In genomic region chr5:110835959-110836358, GRCm38 (mm10) we compare ENCODE assay signal across 8 mouse cellular contexts. TPM values are rescaled to one million over a fixed set of nuclear protein-coding genes. Genes with fewer than 3 reads are reported as not detected.
DNase-seq lines count a peak whose midpoint lies in the region; ATAC-seq and TF ChIP-seq lines count a peak whose summit lies in the region.

No protein-coding gene starts in this region.

- no peak overlapping the region for H3K4me2 ChIP-seq in forebrain, postnatal 0 days (ENCODE audit: low read depth)
- H3K4me2 ChIP-seq in forebrain, embryonic 12.5 days = no peak overlapping the region

- 30% methylated on average over 3 of the region's 3 CpGs for WGBS in forebrain, postnatal 0 days
- 40% methylated on average over 3 of the region's 3 CpGs for WGBS in forebrain, embryonic 12.5 days

- H3K9me3 ChIP-seq in forebrain, postnatal 0 days (ENCODE audit: low read length) = no peaks in the 10 kb centered on the region
- no peaks in the 10 kb centered on the region for H3K9me3 ChIP-seq in forebrain, embryonic 12.5 days
- H3K9me3 ChIP-seq in ES-Bruce4 (replicated peaks; ENCODE audit: control insufficient read depth, insufficient read depth, low read length, poor library complexity, severe bottlenecking) = no peaks in the 10 kb centered on the region
- no peaks in the 10 kb centered on the region for H3K9me3 ChIP-seq in megakaryocyte, embryonic 14.5 days

- H3K9ac ChIP-seq in forebrain, postnatal 0 days = no peak overlapping the region
- H3K9ac ChIP-seq in forebrain, embryonic 12.5 days = no peak overlapping the region
- no peak overlapping the region for H3K9ac ChIP-seq in ES-Bruce4 (ENCODE audit: low read depth, poor library complexity, severe bottlenecking)

- H3K27ac ChIP-seq in forebrain, postnatal 0 days (ENCODE audit: low read depth, low read length) = no peak overlapping the region
- H3K27ac ChIP-seq in forebrain, embryonic 12.5 days = no peak overlapping the region
- H3K27ac ChIP-seq in ES-Bruce4 (ENCODE audit: insufficient read depth, low read length) = no peak overlapping the region
- H3K27ac ChIP-seq in left cerebral cortex, adult 2 months = no peak overlapping the region

- H3K27me3 ChIP-seq in forebrain, postnatal 0 days (ENCODE audit: insufficient read depth, low read length) = no peaks in the 10 kb centered on the region
- no peaks in the 10 kb centered on the region for H3K27me3 ChIP-seq in forebrain, embryonic 12.5 days
- no peaks in the 10 kb centered on the region for H3K27me3 ChIP-seq in ES-Bruce4 (ENCODE audit: control insufficient read depth, insufficient read depth, low read length, poor library complexity, severe bottlenecking)
- no peaks in the 10 kb centered on the region for H3K27me3 ChIP-seq in megakaryocyte, embryonic 14.5 days (replicated peaks)

- no peak for ATAC-seq in forebrain, postnatal 0 days
- ATAC-seq in forebrain, embryonic 12.5 days (ENCODE audit: low FRiP score) = no peak

- intact Hi-C loops in left cerebral cortex, adult 2 months (cut with DNase I) = loop anchor here (2.0 to 5.0 kb wide), 3 partner anchors 371 to 496 kb away; partner anchors contain the start of gene Pitpnb

- no peak for TF ChIP-seq EP300 in ES-Bruce4 (IDR thresholded peaks at IDR 0.05; ENCODE audit: insufficient read depth, low read depth, low read length)

- no peak overlapping the region for H3K4me3 ChIP-seq in forebrain, postnatal 0 days (ENCODE audit: low read depth, low read length)
- no peak overlapping the region for H3K4me3 ChIP-seq in forebrain, embryonic 12.5 days (replicated peaks)
- no peak overlapping the region for H3K4me3 ChIP-seq in ES-Bruce4 (ENCODE audit: low read depth, low read length)
- no peak overlapping the region for H3K4me3 ChIP-seq in left cerebral cortex, adult 2 months
- H3K4me3 ChIP-seq in megakaryocyte, embryonic 14.5 days (replicated peaks) = peak overlapping the region; percentile 87

- peaks cover 11% of the 10 kb centered on the region; the same call in 1 of the 2 replicates for H3K4me1 ChIP-seq in forebrain, postnatal 0 days (ENCODE audit: insufficient read depth)
- peaks cover 12% of the 10 kb centered on the region for H3K4me1 ChIP-seq in forebrain, embryonic 12.5 days
- H3K4me1 ChIP-seq in ES-Bruce4 (ENCODE audit: control insufficient read depth, insufficient read depth, low read length) = peaks cover 1% of the 10 kb centered on the region
- peaks cover 48% of the 10 kb centered on the region for H3K4me1 ChIP-seq in megakaryocyte, embryonic 14.5 days

- peak; percentile 70 for DNase-seq in forebrain, postnatal 0 days
- DNase-seq in c-Kit-positive CD71-positive TER-119-negative erythroid progenitor cells, embryonic 14.5 days (ENCODE audit: low read depth) = peak; percentile 85
- peak; percentile 58 to 65 for DNase-seq in heart, adult 9 months (ENCODE audit: low spot score in 2 of 2)
- DNase-seq in left cerebral cortex, adult 2 months (ENCODE audit: extremely low spot score in 1 of 2, low spot score in 2 of 2) = peak; percentile 37 to 40
- DNase-seq in testis, postnatal 14 days (ENCODE audit: low spot score) = peak; percentile 30

- TF ChIP-seq CTCF in forebrain, postnatal 0 days (IDR thresholded peaks at IDR 0.05; ENCODE audit: low read depth) = peak; percentile 81
- TF ChIP-seq CTCF in ES-Bruce4 (IDR thresholded peaks at IDR 0.05; ENCODE audit: low read depth, low read length) = peak; percentile 62
- TF ChIP-seq CTCF in left cerebral cortex, adult 2 months (IDR thresholded peaks at IDR 0.05) = peak; percentile 68

- TF ChIP-seq POLR2A in ES-Bruce4 (IDR thresholded peaks at IDR 0.05; ENCODE audit: insufficient read depth, low read length) = no peak

- H3K36me3 ChIP-seq in forebrain, postnatal 0 days (ENCODE audit: insufficient read depth) = no peaks in the 10 kb centered on the region
- H3K36me3 ChIP-seq in forebrain, embryonic 12.5 days (replicated peaks) = no peaks in the 10 kb centered on the region
- H3K36me3 ChIP-seq in ES-Bruce4 (ENCODE audit: control insufficient read depth, insufficient read depth, low read length, poor library complexity, severe bottlenecking) = no peaks in the 10 kb centered on the region
- peaks cover 43% of the 10 kb centered on the region for H3K36me3 ChIP-seq in megakaryocyte, embryonic 14.5 days (replicated peaks; ENCODE audit: low read length)

RNA-seq across cellular contexts. Expression of gene Hscb, which starts 3.6 kb away (rescaled TPM):
- total RNA-seq in forebrain, postnatal 0 days (2014; rRNA removed) = 10.8 and 16.0 TPM in 2 replicates
- 11.2 and 11.9 TPM in 2 replicates for polyA plus RNA-seq in forebrain, postnatal 0 days (2015; fragmentation: Nextera tagmentation; extraction: Ambion mirVana)
- 19.4 and 20.6 TPM in 2 replicates for polyA plus RNA-seq in forebrain, embryonic 12.5 days (2016; fragmentation: Nextera tagmentation; extraction: Ambion mirVana)
- polyA plus RNA-seq in ES-Bruce4 (2011; ENCODE audit: insufficient read depth, insufficient read length, low read depth, missing spikeins) = 41.5 and 46.6 TPM in 2 replicates
- total RNA-seq in left cerebral cortex, adult 2 months (2021) = 10 to 100 TPM in 1 of 2 experiments, 1 to 10 TPM in 1; 7.9 to 10.4 TPM
- polyA plus RNA-seq in megakaryocyte, embryonic 14.5 days (2012; ENCODE audit: insufficient read depth, low replicate concordance) = 36.6 and 64.3 TPM in 2 replicates

RNA-seq across cellular contexts. Expression of gene Chek2, which starts 3.8 kb away (rescaled TPM):
- total RNA-seq in forebrain, postnatal 0 days (2014; rRNA removed) = 2.9 and 3.8 TPM in 2 replicates
- 3.4 and 4.3 TPM in 2 replicates for polyA plus RNA-seq in forebrain, postnatal 0 days (2015; fragmentation: Nextera tagmentation; extraction: Ambion mirVana)
- 29.2 and 34.5 TPM in 2 replicates for polyA plus RNA-seq in forebrain, embryonic 12.5 days (2016; fragmentation: Nextera tagmentation; extraction: Ambion mirVana)
- polyA plus RNA-seq in ES-Bruce4 (2011; ENCODE audit: insufficient read depth, insufficient read length, low read depth, missing spikeins) = 95.0 and 107 TPM in 2 replicates
- under 1 TPM; 0.59 to 0.91 TPM for total RNA-seq in left cerebral cortex, adult 2 months (2021)
- 1.2 and 1.3 TPM in 2 replicates for polyA plus RNA-seq in megakaryocyte, embryonic 14.5 days (2012; ENCODE audit: insufficient read depth, low replicate concordance)

RNA-seq across cellular contexts. Expression of gene Ulk1, which starts 26.1 kb away (rescaled TPM):
- 49.8 and 65.9 TPM in 2 replicates for total RNA-seq in forebrain, postnatal 0 days (2014; rRNA removed)
- 16.8 and 20.8 TPM in 2 replicates for polyA plus RNA-seq in forebrain, postnatal 0 days (2015; fragmentation: Nextera tagmentation; extraction: Ambion mirVana)
- polyA plus RNA-seq in forebrain, embryonic 12.5 days (2016; fragmentation: Nextera tagmentation; extraction: Ambion mirVana) = 33.8 and 34.2 TPM in 2 replicates
- 126 and 129 TPM in 2 replicates for polyA plus RNA-seq in ES-Bruce4 (2011; ENCODE audit: insufficient read depth, insufficient read length, low read depth, missing spikeins)
- 10 to 100 TPM; 75.4 to 80.4 TPM for total RNA-seq in left cerebral cortex, adult 2 months (2021)
- 46.2 and 157 TPM in 2 replicates for polyA plus RNA-seq in megakaryocyte, embryonic 14.5 days (2012; ENCODE audit: insufficient read depth, low replicate concordance)

RNA-seq across cellular contexts. Expression of gene Ttc28, which starts 43.6 kb away (rescaled TPM):
- 50.4 and 58.2 TPM in 2 replicates for total RNA-seq in forebrain, postnatal 0 days (2014; rRNA removed)
- 12.6 and 14.5 TPM in 2 replicates for polyA plus RNA-seq in forebrain, postnatal 0 days (2015; fragmentation: Nextera tagmentation; extraction: Ambion mirVana)
- polyA plus RNA-seq in forebrain, embryonic 12.5 days (2016; fragmentation: Nextera tagmentation; extraction: Ambion mirVana) = 22.5 and 23.1 TPM in 2 replicates
- 2.0 and 2.5 TPM in 2 replicates for polyA plus RNA-seq in ES-Bruce4 (2011; ENCODE audit: insufficient read depth, insufficient read length, low read depth, missing spikeins)
- total RNA-seq in left cerebral cortex, adult 2 months (2021) = 10 to 100 TPM; 12.0 to 12.8 TPM
- polyA plus RNA-seq in megakaryocyte, embryonic 14.5 days (2012; ENCODE audit: insufficient read depth, low replicate concordance) = 6.7 TPM in 2 replicates

RNA-seq across cellular contexts. Expression of gene Pus1, which starts 55.5 kb away (rescaled TPM):
- total RNA-seq in forebrain, postnatal 0 days (2014; rRNA removed) = 13.5 and 14.2 TPM in 2 replicates
- 16.8 and 17.4 TPM in 2 replicates for polyA plus RNA-seq in forebrain, postnatal 0 days (2015; fragmentation: Nextera tagmentation; extraction: Ambion mirVana)
- polyA plus RNA-seq in forebrain, embryonic 12.5 days (2016; fragmentation: Nextera tagmentation; extraction: Ambion mirVana) = 28.8 and 30.1 TPM in 2 replicates
- polyA plus RNA-seq in ES-Bruce4 (2011; ENCODE audit: insufficient read depth, insufficient read length, low read depth, missing spikeins) = 30.9 and 32.4 TPM in 2 replicates
- 10 to 100 TPM; 21.9 to 24.0 TPM for total RNA-seq in left cerebral cortex, adult 2 months (2021)
- 7.8 and 56.8 TPM in 2 replicates for polyA plus RNA-seq in megakaryocyte, embryonic 14.5 days (2012; ENCODE audit: insufficient read depth, low replicate concordance)

Comparison
In these comparisons a context has a peak if more than half of its experiments do, and no peak if none do; other contexts are left out.
1. DNase-seq: peak in every context shown above with its lines; median percentile 85 in c-Kit-positive CD71-positive TER-119-negative erythroid progenitor cells, embryonic 14.5 days; 70 in forebrain, postnatal 0 days; 62 in heart, adult 9 months; 38 in left cerebral cortex, adult 2 months; 30 in testis, postnatal 14 days.